Mouse (Mus musculus) limb, embryonic 11.5 days (tissue): ENCODE results near the gene Lrg1. TPM values are rescaled to one million over a fixed set of nuclear protein-coding genes. Genes with fewer than 3 reads are reported as not detected.
A peak's percentile ranks its signal among the peaks of the same experiment; 100 is the strongest.
"Not testable (repeated sequence)": the region's sequence is repeated elsewhere in the genome, so short reads cannot be mapped to it uniquely, and the experiment has no call there.

Experiments
- ATAC-seq: fragments of 200-750 bp; cut with Nextera tagmentation; 2 replicates; pipeline ENCODE4 v1.8.0; 2017; ENCODE audit warnings: low read depth; ENCODE audit not compliant: insufficient number of reproducible peaks, low FRiP score, low TSS enrichment
- DNase-seq: peaks from one replicate; pipeline ENCODE4 v3.0.0-alpha.2; 2015; ENCODE audit warnings: low spot score
- H3K27ac ChIP-seq: fragments of 300-500 bp; sonication (generic); replicated peaks from 2 replicates; pipeline ENCODE4 v1.5.1; 2014; ENCODE audit warnings: low read depth, mild to moderate bottlenecking, low read length
- H3K27me3 ChIP-seq: fragments of 300-500 bp; sonication (generic); 2 replicates; pipeline ENCODE4 v1.6.1; 2014; ENCODE audit warnings: mild to moderate bottlenecking, low read length, mixed read lengths; ENCODE audit not compliant: control insufficient read depth, insufficient read depth
- H3K36me3 ChIP-seq: fragments of 300-500 bp; sonication (generic); 2 replicates; pipeline ENCODE4 v1.6.1; 2014; ENCODE audit warnings: mild to moderate bottlenecking, low read length, moderate library complexity, mixed read lengths; ENCODE audit not compliant: control insufficient read depth, insufficient read depth
- H3K4me1 ChIP-seq: fragments of 300-500 bp; sonication (generic); 2 replicates; pipeline ENCODE4 v1.6.1; 2014; ENCODE audit warnings: low read length, mixed read lengths; ENCODE audit not compliant: control insufficient read depth, insufficient read depth
- H3K4me2 ChIP-seq: fragments of 300-500 bp; sonication (generic); 2 replicates; pipeline ENCODE4 v1.6.1; 2014; ENCODE audit warnings: low read depth, mild to moderate bottlenecking, moderate library complexity; ENCODE audit not compliant: severe bottlenecking
- H3K4me3 ChIP-seq: fragments of 300-500 bp; sonication (generic); 2 replicates; pipeline ENCODE4 v1.5.1; 2014; ENCODE audit warnings: low read depth, low read length
- H3K9ac ChIP-seq: fragments of 300-500 bp; sonication (generic); 2 replicates; pipeline ENCODE4 v1.6.1; 2014; ENCODE audit warnings: mild to moderate bottlenecking, low read length
- H3K9me3 ChIP-seq: fragments of 300-500 bp; sonication (generic); 2 replicates; pipeline ENCODE4 v1.6.1; 2016; ENCODE audit warnings: low read length; ENCODE audit not compliant: control insufficient read depth
- WGBS: fragments of 180-500 bp; shearing (Covaris S2); extraction: QIAGEN DNeasy Blood & Tissue Kit; methylation state at CpG from one replicate; pipeline ENCODE4 v1.1.7; 2014; 5-methylcytosine and 5-hydroxymethylcytosine counted together
- polyA plus RNA-seq: library from polyadenylated mRNA; unstranded; fragments of >200 nt; fragmentation: Nextera tagmentation; extraction: Ambion mirVana; gene quantifications from 2 replicates; pipeline ENCODE4 v1.2.1, GENCODE M21; 2014

Lrg1 gene
- polyA plus RNA-seq, 1 experiment from 2014 or later: 0.28 TPM

DNA sequence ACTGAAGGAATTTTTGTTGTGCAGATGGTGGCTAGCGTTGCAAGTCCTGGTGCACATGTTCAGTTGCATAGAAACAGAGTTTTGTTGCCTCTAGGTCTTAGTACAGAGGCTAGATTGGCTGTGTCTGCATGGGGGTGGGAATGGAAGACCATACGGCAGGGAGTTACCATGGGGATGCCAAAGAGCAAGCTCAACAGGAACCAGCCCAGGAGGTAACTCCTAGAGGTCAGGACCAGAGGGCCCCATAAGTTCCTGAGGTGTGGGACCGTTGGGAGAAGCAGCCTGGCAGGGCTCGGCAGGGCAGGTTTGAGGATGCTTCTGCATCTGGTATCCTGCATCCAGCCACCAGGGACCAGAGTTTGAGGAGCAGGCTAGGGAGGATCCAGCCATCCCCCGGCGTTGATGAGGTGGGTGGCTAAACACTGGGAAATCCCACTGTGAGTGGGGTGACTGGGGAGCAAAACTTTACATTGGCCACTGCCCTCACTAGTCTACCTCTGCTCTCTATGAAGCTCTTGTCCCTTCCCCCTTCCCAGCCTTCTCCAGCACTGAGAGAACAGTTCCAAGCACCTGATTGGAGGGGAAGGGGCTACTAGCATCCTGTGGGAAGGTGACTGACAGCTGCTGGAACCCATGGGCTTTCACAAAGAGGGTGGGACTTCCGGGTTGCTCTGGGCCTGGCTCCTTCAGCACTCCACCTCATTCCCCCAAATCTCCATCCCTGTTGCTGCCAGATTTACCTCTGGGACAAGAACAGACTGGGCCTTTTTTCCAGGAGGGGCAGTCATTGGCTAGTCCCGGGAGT, 40.8 kb downstream of the Lrg1 start:
- DNase-seq (peak; percentile 81), ATAC-seq (peak; percentile 18; the same call in 1 of the 2 replicates)
- Histone ChIP-seq H3K4me2 (peak overlapping the region; percentile 99), H3K4me3 (peak overlapping the region; percentile 80), H3K36me3 (peaks cover 4% of the 10 kb centered on the region; the same call in 1 of the 2 replicates), H3K4me1 (peaks cover 11% of the 10 kb centered on the region), H3K9me3 (no peaks in the 10 kb centered on the region), H3K27ac (0 out of 2 replicates have a peak overlapping the region, but pooled peaks have one; percentile 10), H3K27me3 (no peaks in the 10 kb centered on the region), H3K9ac (peak overlapping the region; percentile 67)
- 9% methylated on average over 8 of the region's 8 CpGs for WGBS

DNA sequence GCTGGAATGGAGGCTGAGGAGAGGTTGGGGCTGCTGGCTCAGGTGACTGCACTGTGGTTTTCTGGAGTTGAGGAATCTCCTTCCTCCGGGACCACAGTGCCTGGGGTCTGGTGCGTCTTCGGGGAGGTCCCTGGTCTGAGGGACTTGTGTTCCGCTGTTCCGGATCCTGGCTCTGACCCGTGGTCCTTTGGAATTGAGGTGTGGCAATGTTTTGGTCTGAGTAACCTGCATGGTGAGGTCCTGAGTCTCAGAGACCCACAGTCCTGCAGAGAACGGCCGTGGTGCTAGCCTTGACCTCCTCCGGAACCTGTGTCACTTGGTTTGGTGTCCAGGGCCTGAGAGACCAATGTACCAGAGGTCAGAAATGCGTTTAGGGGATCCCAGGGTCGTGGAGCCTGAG, 41.9 kb downstream of the Lrg1 start:
- H3K4me1 ChIP-seq: peaks cover 11% of the 10 kb centered on the region
- H3K9ac ChIP-seq: peak overlapping the region; percentile 67
- no peaks in the 10 kb centered on the region for H3K27me3 ChIP-seq
- peaks cover 4% of the 10 kb centered on the region; the same call in 1 of the 2 replicates for H3K36me3 ChIP-seq
- ATAC-seq (no peak), DNase-seq (no peak)
- H3K4me3 ChIP-seq: peak overlapping the region; percentile 80
- no peaks in the 10 kb centered on the region for H3K9me3 ChIP-seq
- WGBS: 2% methylated on average over 11 of the region's 11 CpGs
- 0 out of 2 replicates have a peak overlapping the region, but pooled peaks have one; percentile 12 for H3K27ac ChIP-seq
- H3K4me2 ChIP-seq: peak overlapping the region; percentile 99

DNA sequence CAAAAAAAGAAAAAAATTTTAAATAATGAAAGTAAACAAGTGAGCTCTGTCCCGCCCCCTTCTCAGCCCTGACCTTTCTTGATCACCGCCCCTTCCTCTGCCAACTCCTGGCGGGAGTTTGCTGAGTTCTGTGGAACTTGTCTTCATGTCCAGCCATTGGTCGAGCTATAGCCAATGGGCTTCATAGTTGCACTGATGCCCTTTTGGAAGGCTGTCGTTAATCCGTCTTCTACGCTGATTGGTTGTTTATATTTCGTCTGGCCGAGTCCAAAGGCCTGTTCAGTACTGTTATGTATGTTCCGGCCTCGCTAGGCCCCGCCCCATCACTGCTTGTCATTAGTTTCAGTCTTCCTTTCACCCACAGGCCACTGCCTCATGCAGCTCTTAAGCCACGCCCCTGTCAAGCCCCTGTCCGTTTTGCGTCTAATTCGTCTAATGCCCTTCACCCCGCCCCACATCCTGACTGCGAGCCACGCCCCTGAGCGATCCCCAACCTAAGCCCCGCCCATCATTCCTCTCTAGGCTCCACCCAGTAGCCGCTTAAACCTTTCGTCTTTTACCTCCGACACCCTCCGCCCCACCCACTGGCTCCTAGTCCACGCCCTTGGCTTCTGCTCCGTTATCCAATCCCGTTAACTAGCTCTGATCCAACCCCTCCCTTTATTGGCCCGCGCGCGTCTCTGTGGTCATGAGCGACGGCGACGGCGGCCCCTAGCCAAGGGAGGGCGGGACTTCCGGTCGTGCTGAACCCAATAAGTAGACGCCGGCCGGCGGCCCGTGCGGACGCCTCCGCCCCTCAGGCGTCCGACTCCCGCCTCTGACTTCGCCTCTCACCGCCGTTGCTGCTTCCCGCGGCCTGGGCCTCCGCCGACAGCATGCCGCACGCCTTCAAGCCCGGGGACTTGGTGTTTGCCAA, 42.7 kb downstream of the Lrg1 start, which contains the start of gene Hdgfl2:
Hdgfl2 (plus strand) TSS at position 755 of the 916 bp plus-strand sequence.
- Histone ChIP-seq H3K27me3 (no peaks in the 10 kb centered on the region), H3K36me3 (peaks cover 3% of the 10 kb centered on the region; the same call in 1 of the 2 replicates), H3K9ac (peak within 1 kb of the TSS; percentile 67), H3K27ac (0 out of 2 replicates have a peak within 1 kb of the TSS, but pooled peaks have one; percentile 12), H3K4me3 (peak within 1 kb of the TSS; percentile 80), H3K4me1 (peaks cover 11% of the 10 kb centered on the region), H3K4me2 (peak within 1 kb of the TSS; percentile 99), H3K9me3 (no peaks in the 10 kb centered on the region)
- ATAC-seq (peak; percentile 93), DNase-seq (peak; percentile 99)
- under 1% methylated on average over 61 of the region's 61 CpGs for WGBS

DNA sequence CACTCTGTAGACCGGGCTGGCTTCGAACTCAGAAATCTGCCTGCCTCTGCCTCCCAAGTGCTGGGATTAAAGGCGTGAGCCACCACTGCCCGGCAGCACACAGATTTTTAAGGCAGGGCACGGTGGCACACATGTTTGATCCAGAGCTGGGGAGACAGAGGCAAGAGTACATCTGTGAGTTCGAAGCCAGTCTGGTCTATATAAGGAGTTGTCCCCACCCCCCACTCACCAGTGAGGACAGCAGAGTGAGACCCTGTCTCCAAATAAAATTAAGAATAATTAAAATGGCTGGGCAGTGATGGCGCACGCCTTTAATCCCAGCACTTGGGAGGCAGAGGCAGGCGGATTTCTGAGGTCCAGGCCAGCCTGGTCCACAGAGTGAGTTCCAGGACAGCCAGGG, 43.4 kb downstream of the Lrg1 start:
- not testable (repeated sequence) for DNase-seq, H3K27ac ChIP-seq, H3K36me3 ChIP-seq, H3K27me3 ChIP-seq, H3K9ac ChIP-seq, H3K9me3 ChIP-seq, H3K4me3 ChIP-seq, ATAC-seq
- Histone ChIP-seq H3K4me2 (peak overlapping the region; percentile 3), H3K4me1 (peaks cover 11% of the 10 kb centered on the region)
- 62% methylated on average over 9 of the region's 9 CpGs for WGBS

DNA sequence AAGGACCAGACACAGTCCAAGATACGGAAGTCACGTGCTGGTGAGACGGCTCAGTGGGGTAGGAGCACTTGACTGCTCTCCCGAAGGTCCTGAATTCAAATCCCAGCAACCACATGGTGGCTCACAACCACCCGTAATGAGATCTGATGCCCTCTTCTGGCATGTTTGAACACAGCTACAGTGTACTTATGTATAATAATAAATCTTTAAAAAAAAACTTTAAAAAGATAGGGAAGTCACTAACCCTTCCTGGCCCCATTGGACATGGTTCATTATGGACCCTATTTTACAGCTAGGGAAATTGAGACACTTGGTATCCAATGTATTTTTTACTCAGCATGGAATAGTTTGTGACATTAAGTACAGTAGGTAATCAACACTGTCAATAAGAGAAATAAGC, 44.3 kb downstream of the Lrg1 start:
- DNase-seq: no peak
- Histone ChIP-seq H3K4me2 (no peak overlapping the region), H3K36me3 (no peaks in the 10 kb centered on the region), H3K27me3 (no peaks in the 10 kb centered on the region), H3K4me1 (peaks cover 13% of the 10 kb centered on the region), H3K9me3 (no peaks in the 10 kb centered on the region), H3K9ac (no peak overlapping the region), H3K4me3 (no peak overlapping the region), H3K27ac (no peak overlapping the region)
- 91% methylated on average over 5 of the region's 5 CpGs for WGBS
- ATAC-seq: no peak

DNA sequence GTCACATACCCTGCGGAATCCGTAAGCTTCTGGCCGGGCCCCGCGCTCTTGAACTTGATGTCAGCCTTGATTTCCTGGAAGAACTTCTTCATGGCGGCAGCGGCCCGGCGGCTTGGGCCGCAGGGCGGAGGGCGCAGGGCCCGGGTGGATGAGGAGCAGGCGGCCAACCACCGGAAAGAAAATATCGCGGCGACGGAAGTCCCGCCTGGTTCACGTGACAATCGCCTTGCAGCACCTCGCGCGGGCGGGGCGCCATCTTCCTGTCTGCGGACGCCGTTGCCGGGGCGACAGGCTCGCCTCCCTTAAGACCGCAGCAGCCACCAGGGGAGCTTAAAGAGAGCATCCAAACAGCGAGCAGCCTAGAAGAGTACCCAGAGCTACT, 47.0 kb downstream of the Lrg1 start, which contains the start of gene Ubxn6:
Ubxn6 (minus strand) TSS at position 202 of the 382 bp plus-strand sequence.
- Histone ChIP-seq H3K9me3 (no peaks in the 10 kb centered on the region), H3K4me1 (0 out of 2 replicates have a peak, but pooled peaks cover 2% of the 10 kb centered on the region), H3K9ac (peak within 1 kb of the TSS; percentile 70), H3K4me2 (peak within 1 kb of the TSS; percentile 39), H3K4me3 (peak within 1 kb of the TSS; percentile 68), H3K27me3 (no peaks in the 10 kb centered on the region), H3K36me3 (peaks cover 6% of the 10 kb centered on the region; the same call in 1 of the 2 replicates), H3K27ac (peak within 1 kb of the TSS; percentile 88)
- DNase-seq (peak; percentile 95), ATAC-seq (peak; percentile 33; the same call in 1 of the 2 replicates)
- whole genome bisulfite sequencing: under 1% methylated on average over 35 of the region's 35 CpGs

DNA sequence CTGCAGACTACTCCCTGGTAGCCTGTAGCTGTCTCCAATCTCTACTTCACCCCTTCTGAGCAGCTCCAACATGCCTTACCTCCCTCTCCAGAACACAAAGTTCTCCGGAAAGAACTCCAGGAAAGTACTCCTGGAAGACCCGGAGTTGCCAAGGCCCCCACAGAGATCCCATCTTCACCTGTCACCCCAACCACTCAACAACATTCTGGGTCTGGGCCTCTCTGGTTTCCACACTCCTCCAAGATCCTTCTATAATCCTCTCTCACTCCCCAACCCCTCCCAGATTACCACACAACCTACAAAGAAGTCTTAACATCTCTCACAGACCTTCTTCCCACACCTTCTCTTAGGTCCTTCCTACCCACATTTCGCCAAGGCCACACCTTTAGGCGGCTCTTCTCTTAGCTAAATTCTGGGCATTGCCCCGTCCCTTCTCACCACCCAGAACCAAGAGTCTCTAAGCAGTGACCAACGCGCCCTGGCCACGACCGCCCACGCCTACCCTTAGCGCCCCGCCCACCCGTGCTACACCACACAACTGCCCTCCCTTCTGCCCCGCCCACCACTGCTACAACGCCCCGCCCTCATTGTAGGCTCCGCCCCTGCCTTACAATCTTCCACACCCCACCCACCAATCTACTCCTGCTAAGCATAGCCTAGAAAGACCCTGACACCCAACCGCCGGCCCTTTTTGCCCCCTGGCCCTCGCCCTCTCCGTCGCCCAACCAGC, 47.5 kb downstream of the Lrg1 start:
- 11% methylated on average over 21 of the region's 22 CpGs for WGBS

More for the DNA sequence above, 47.5 kb downstream of the Lrg1 start:
- H3K9me3 ChIP-seq: no peaks in the 10 kb centered on the region
- H3K27me3 ChIP-seq: no peaks in the 10 kb centered on the region
- ATAC-seq (peak; percentile 18), DNase-seq (peak; percentile 87)
- 0 out of 2 replicates have a peak, but pooled peaks cover 2% of the 10 kb centered on the region for H3K4me1 ChIP-seq
- H3K4me3 ChIP-seq: peak overlapping the region; percentile 68
- peaks cover 12% of the 10 kb centered on the region; the same call in 1 of the 2 replicates for H3K36me3 ChIP-seq
- peak overlapping the region; percentile 70 for H3K9ac ChIP-seq
- peak overlapping the region; percentile 88 for H3K27ac ChIP-seq
- H3K4me2 ChIP-seq: peak overlapping the region; percentile 39
